Mouse (Mus musculus): ENCODE measurements around the gene Ctbp2.

DNA sequence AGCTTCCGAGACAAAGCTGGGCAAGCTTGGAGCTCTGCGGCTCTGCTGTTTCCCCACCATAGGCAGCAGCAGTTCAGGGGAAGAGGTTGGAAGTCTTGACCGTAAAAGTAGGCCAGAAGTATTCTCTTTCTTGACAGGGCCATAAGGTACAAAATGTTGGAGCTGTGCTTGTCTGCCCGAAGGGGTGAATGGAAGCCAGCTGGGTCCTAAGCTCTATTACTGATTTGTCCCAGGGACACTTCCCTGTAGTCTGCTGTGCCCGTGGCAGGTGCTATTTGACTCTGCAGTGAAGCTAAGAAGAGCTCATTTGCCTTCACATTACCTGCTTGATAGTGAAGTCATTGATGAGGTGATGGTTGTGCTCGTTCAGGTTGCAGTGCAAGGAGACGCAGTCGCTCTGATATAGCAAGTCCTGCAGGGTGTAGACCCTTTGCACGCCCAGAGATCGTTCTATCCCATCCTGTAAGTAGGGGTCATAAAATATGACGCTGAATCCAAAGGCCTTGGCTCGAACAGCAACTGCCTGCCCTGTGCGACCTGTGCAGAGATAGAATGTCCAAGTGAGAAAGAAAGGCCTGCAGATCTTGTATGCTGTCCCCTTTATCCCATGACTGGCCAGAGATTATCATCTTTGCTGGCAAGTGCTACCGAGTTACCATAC, 132.8 kb downstream of the Ctbp2 start:
- TF ChIP-seq EP300 (IDR thresholded peaks at IDR 0.05; ENCODE audit: low read depth), result no peak
- no peak for TF ChIP-seq CTCF (IDR thresholded peaks at IDR 0.05; ENCODE audit: low read depth)
